Mouse (Mus musculus): ENCODE measurements around the gene Ms4a6c.
"Not testable (repeated sequence)": the region's sequence is repeated elsewhere in the genome, so short reads cannot be mapped to it uniquely, and the experiment has no call there.

Ms4a6c gene

GRCm38 (mm10) chr19:11504857-11505256 lies 35.7 kb downstream of the Ms4a6c start:
- DNase-seq: no peak

GRCm38 (mm10) chr19:11513458-11513857 lies 44.3 kb downstream of the Ms4a6c start:
- no peak for DNase-seq

- DNase-seq: no peak
Observed at GRCm38 (mm10) chr19:11516246-11516645, 47.1 kb downstream of the Ms4a6c start, which contains the start of gene Ms4a6b. Gene Ms4a6b, plus strand, starts transcription at chr19:11516512.

- DNase-seq: no peak
Observed at GRCm38 (mm10) chr19:11516845-11517244, 47.7 kb downstream of the Ms4a6c start.

- DNase-seq: not testable (repeated sequence)
Observed at GRCm38 (mm10) chr19:11517373-11517772, 48.2 kb downstream of the Ms4a6c start.

GRCm38 (mm10) chr19:11518356-11518755 lies 49.2 kb downstream of the Ms4a6c start:
- not testable (repeated sequence) for DNase-seq

- DNase-seq: no peak
Observed at GRCm38 (mm10) chr19:11520146-11520545, 51.0 kb downstream of the Ms4a6c start.
